Mouse (Mus musculus): ENCODE results near the gene Il1f6. TPM values are rescaled to one million over a fixed set of nuclear protein-coding genes. Genes with fewer than 3 reads are reported as not detected.
"Not testable (repeated sequence)": the region's sequence is repeated elsewhere in the genome, so short reads cannot be mapped to it uniquely, and the experiment has no call there.

The Il1f6 gene
- not detected for total RNA-seq (2021)
- long read RNA-seq, experiment 1: 0 reads
- long read RNA-seq, experiment 2: 0 reads

DNA sequence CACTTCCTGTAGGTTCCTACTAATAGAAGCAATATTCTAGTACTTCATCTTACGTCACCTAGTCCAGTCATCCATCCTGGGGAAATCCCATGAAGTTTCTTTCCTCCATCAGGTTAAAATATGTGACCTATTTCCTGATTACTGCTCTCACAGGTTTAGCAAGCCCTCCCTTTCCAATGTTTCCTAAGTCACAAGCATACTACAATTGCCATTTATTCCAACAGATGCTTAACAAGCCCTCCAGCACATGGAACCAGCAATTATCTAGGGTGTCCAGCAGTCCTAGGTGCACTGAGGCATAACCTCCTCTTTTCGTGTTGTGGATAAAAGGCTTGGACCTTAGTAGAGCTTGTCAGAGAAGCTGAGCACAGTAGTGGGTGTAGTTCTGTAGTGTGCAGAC lies at the start of gene Il1f6:
TSS of gene Il1f6 (plus strand) at position 301 of the 400 bp plus-strand sequence.
- no peak for DNase-seq

DNA sequence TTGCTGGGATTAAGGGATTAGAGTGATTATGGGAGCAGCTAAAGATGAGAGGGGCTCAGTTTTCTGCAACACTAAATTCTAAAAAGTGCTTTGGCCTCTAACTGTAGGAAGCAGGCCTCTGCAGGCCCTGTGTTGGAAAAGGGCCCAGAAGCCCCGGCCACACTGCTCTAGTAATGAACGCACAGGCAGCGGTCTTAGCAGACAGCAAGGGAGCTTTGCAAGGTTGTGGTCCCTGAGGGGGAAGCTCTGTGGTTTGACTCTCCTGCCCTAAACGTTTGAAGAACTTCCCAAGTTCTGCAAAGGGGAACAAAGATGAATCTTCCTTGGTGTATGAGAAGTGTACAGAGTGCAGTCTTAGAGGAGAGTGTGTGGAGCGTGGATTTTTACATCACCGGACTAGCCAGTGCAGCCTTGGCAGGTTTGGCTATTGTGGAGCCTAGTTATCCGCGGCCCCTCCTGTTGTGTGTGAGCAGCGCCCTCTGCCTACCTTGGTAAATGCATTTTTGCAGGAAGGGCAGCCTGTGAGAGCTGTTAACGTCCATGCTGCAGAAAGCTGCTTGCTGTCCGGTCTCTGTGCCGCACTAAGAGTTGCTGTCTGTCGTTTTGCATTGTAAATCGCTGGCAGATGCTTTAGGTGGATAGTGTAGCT lies 33.4 kb upstream of the Il1f6 start:
- peak; percentile 11 for DNase-seq

DNA sequence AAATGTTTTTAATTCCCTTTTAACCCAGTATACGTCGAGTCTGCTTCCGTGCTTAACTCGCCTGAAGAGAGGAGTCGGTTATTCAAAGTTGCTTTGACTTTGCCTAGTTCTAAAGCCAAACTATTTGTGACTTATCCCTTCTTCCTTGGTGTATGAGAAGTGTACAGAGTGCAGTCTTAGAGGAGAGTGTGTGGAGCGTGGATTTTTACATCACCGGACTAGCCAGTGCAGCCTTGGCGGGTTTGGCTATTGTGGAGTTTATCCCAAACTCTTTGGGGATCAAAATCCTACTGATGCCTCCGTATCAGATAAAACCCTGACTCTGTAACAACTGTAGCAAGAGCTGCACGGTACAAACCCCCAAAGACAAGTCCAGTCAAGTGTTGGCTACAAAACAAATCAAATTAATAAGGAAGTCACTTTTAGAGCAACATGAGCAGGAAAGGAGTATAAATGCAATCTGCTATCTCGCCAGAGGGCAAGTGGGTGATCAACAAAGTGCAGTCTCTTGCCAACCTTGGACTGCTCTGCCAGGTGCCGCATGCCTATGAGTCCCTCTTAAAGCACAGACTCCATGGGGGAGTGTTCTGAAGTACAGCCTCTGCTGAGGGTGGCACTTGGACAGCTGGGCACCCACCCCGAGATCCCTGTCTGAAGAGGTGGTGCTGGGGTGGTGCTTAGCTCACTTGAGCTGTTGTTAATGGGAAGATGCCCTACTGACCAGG lies 32.6 kb upstream of the Il1f6 start:
- DNase-seq: not testable (repeated sequence)

DNA sequence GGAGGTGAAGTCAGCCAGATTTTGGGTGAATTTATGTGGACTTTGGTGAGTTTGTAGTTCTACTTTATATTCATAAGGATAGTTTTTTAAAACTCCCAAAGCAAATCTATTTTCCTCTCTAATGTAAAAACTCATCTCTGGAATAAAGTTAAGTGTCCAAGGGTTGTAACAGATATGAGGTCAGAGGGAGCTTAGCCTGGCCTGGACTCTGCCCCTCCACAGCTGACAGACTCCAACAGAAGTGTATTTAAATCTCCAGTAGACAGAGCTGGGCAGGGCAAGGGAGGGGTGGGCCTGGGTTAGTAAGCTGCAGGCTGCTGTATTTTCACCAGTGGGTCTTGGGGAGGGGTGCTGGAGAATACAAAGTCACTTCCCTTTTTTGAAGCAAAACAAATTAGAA lies 31.1 kb upstream of the Il1f6 start:
- DNase-seq: not testable (repeated sequence)

DNA sequence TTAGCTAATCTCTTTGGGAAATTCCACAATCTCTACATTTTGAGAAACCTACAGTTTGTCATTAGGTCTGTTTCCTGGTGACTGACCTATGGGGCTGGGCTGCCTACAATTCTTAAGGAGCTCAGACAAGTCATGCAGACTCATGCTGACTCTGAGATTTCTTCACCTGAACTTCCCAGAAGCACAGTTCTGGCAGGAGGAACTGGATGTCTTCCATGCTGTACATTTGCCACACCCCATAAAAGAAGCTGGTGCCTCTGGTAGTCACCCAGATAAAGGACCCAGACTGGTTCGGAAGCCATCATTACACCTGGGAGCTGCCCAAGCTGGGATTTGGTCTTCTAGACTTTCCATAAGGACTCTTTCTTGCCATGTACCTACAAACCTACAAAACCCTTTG lies 29.0 kb upstream of the Il1f6 start, which contains the start of gene Il1f9:
TSS of gene Il1f9 (plus strand) at position 301 of the 400 bp plus-strand sequence.
- DNase-seq: no peak

DNA sequence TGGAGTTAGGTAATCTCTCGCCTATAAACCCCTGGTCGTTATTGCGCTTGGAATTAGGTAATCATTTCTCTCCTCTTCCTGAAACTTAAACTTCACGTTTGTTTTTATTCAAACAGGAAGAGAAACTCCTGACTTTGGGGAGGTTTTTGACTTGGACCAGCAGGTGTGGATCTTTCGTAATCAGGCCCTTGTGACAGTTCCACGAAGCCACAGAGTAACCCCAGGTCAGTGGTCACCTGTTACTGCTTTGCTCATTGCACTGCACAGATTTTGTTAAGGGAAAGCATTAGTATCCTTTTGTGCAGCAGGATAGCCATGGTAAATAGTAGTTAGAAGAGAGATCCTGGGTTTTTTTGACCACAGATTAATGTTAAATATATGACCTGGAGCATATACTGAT lies 27.6 kb upstream of the Il1f6 start:
- DNase-seq: no peak

DNA sequence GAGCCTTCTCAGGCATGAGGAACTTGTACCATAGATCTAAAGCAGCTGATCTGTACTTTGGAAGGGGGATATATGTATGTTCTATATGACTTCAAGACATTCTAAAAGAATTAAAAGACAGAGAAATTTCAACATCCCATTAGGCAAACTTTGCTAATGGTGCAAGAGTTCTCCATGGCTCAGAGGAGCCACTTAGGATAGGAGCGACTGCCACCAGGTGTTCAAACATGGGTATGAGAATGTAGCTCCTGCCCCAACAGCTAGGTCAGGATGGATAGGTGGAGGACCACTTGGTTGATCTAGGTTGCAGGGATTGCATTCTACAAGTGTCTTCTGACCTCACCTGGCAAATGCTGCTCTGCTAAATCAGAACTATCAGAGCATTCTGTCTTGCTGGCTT lies 27.0 kb upstream of the Il1f6 start:
- no peak for DNase-seq

DNA sequence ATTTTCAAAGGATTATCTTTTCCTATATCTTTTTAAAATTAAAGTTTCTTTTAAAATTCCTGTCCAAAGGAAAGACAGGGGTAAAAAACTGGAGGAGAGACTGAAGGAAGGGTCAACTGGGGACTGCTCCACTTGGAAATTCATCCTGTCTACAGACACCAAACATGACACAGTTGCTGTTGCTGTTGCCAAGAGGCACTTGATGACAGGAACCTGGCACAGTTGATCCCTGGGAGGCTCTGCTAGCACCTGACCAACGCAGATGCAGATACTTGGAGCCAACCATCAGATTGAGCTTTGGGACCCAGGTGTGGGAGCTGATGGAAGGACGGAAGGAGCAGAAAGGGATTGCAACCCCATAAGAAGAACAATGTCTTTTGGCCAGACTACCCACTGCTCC lies 12.0 kb downstream of the Il1f6 start:
- DNase-seq: no peak

DNA sequence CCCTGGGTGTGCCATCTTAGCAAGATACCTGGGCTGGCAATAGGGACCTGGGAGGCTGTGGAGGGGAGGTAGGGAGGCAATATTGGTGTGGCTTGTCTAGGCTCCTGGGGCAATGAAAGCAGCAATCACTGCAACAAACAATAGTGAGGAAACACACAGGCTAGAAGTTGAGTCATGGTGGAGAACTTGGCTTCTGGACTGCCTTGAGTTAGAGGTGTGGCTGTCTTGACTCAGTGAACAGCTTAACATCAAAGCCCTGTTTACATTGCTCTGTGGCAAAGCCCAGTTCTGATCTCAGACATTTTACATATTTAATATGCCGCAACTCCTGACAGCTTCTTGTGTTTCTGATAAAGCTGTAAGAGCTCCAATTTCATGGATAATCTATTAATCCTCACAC lies 52.3 kb downstream of the Il1f6 start:
- no peak for DNase-seq

DNA sequence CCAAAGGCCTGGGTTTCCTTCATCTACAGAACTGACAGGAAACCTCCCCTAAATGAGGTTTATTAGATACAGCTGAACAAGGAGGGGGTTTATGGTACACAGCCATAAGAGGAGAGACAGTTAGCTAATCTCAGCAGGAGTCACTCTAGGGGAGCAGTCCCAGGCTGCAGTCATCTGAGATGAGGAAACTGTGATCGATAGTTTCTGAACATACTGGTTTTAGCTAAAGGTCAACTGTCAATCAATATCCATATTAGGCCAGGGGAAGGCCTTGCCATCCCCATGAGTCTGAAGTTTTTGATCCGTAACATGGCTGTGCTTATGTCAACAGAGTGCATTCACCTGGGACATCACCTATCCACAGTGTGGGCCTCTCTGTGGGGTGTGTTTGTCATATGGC lies 58.4 kb downstream of the Il1f6 start:
- DNase-seq: no peak

DNA sequence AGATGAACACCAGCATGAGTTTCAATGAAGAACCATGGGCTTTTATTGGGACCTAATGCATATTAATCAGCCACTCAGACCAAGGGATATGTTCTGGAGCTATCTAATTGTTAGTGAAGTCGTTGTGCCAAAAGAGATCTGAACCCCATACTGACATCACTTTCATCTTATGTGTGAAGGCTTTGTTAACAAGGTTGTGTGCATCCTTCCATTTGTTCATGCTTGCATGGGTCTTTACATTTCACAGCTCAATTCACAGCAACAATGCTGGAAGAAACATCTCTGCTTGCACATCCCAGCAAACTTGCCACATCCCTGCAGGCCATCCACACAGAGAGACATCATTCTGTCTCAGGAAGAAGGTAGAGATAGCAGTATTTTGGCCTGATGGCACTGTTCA lies 59.9 kb downstream of the Il1f6 start:
- DNase-seq: no peak

Other genes with a start within 250 kb of the Il1f6 start
- 1 to 10 TPM; 4.1 to 5.6 TPM for gene Hnmt, start 166.0 kb upstream of the Il1f6 start, total RNA-seq (2021)
- not detected for gene Tbpl2, start 118.8 kb upstream of the Il1f6 start, total RNA-seq (2021)
- gene Il1f8, start 62.3 kb upstream of the Il1f6 start, total RNA-seq (2021): not detected
- not detected for gene Il1f9, start 28.9 kb upstream of the Il1f6 start, total RNA-seq (2021)
- gene Il1f5, start 61.5 kb downstream of the Il1f6 start, total RNA-seq (2021): not detected
- gene Il1f10, start 75.8 kb downstream of the Il1f6 start, total RNA-seq (2021): not detected
- gene Il1rn, start 121.4 kb downstream of the Il1f6 start, total RNA-seq (2021): not detected
- gene Psd4, start 152.2 kb downstream of the Il1f6 start, total RNA-seq (2021): under 1 TPM; 0.13 to 0.49 TPM

Data from gastrocnemius, postnatal 25 days (tissue).